Mouse (Mus musculus) embryo, embryonic 11.5 days (tissue): ENCODE data around the gene Wdr77.
"Not testable (repeated sequence)": the region's sequence is repeated elsewhere in the genome, so short reads cannot be mapped to it uniquely, and the experiment has no call there.

ENCODE experiments used
- DNase-seq: peaks from one replicate; pipeline ENCODE4 v3.0.0-alpha.2; 2012; ENCODE audit warnings: low read depth, low spot score

The Wdr77 gene

GRCm38 (mm10) chr3:105958974-105959580, at the start of gene Wdr77:
Gene Wdr77 (plus strand): TSS chr3:105959369.
- peak; percentile 100 for DNase-seq

- DNase-seq, result no peak
These were observed 48.5 kb upstream of the Wdr77 start for GRCm38 (mm10) chr3:105910519-105911190.

GRCm38 (mm10) chr3:105912097-105912880, 46.9 kb upstream of the Wdr77 start:
- no peak for DNase-seq

GRCm38 (mm10) chr3:105913839-105914681, 45.1 kb upstream of the Wdr77 start:
- DNase-seq, result no peak

GRCm38 (mm10) chr3:105915281-105915680, 43.9 kb upstream of the Wdr77 start:
- DNase-seq, result no peak

GRCm38 (mm10) chr3:105916455-105916854, 42.7 kb upstream of the Wdr77 start:
- DNase-seq, result not testable (repeated sequence)

- DNase-seq, result no peak
These were observed 41.4 kb upstream of the Wdr77 start for GRCm38 (mm10) chr3:105917656-105918354.

GRCm38 (mm10) chr3:105918355-105918745, 40.8 kb upstream of the Wdr77 start:
- no peak for DNase-seq

GRCm38 (mm10) chr3:105920743-105921142, 38.4 kb upstream of the Wdr77 start:
- not testable (repeated sequence) for DNase-seq

GRCm38 (mm10) chr3:105921959-105922358, 37.2 kb upstream of the Wdr77 start:
- no peak for DNase-seq

GRCm38 (mm10) chr3:105924616-105925015, 34.6 kb upstream of the Wdr77 start:
- no peak for DNase-seq

GRCm38 (mm10) chr3:105927561-105928194, 31.5 kb upstream of the Wdr77 start:
- DNase-seq, result no peak

- DNase-seq, result no peak
These were observed 31.0 kb upstream of the Wdr77 start for GRCm38 (mm10) chr3:105928195-105928569.

GRCm38 (mm10) chr3:105928781-105929180, 30.4 kb upstream of the Wdr77 start:
- DNase-seq, result no peak

GRCm38 (mm10) chr3:105929821-105930220, 29.3 kb upstream of the Wdr77 start:
- DNase-seq, result no peak

- no peak for DNase-seq
These were observed 28.1 kb upstream of the Wdr77 start for GRCm38 (mm10) chr3:105931095-105931494.

- DNase-seq, result no peak
These were observed 26.7 kb upstream of the Wdr77 start, which contains the start of gene I830077J02Rik for GRCm38 (mm10) chr3:105932240-105933071. Gene I830077J02Rik (minus strand): TSS chr3:105932664.

- no peak for DNase-seq
These were observed 25.2 kb upstream of the Wdr77 start for GRCm38 (mm10) chr3:105933926-105934325.

- DNase-seq, result no peak
These were observed 24.1 kb upstream of the Wdr77 start for GRCm38 (mm10) chr3:105935033-105935432.

GRCm38 (mm10) chr3:105936111-105936510, 23.1 kb upstream of the Wdr77 start:
- no peak for DNase-seq
